Mouse (Mus musculus) heart, embryonic 11.5 days (tissue): ENCODE data around the gene Wdtc1. TPM values are rescaled to one million over a fixed set of nuclear protein-coding genes. Genes with fewer than 3 reads are reported as not detected.

Source experiments
- ATAC-seq: fragments of 200-750 bp; cut with Nextera tagmentation; replicated peaks from 2 replicates; pipeline ENCODE4 v1.8.0; 2017; ENCODE audit warnings: moderate library complexity; ENCODE audit not compliant: insufficient number of reproducible peaks, low FRiP score, low TSS enrichment
- H3K27ac ChIP-seq: fragments of 300-500 bp; sonication (generic); 2 replicates; pipeline ENCODE4 v1.5.1; 2014; ENCODE audit warnings: mild to moderate bottlenecking, low read depth, low read length
- H3K27me3 ChIP-seq: fragments of 300-500 bp; sonication (generic); 2 replicates; pipeline ENCODE4 v1.6.1; 2014; ENCODE audit warnings: mild to moderate bottlenecking, low read length, mixed read lengths; ENCODE audit not compliant: control insufficient read depth, insufficient read depth
- H3K36me3 ChIP-seq: fragments of 300-500 bp; sonication (generic); 2 replicates; pipeline ENCODE4 v1.6.1; 2014; ENCODE audit warnings: mild to moderate bottlenecking, low read length, moderate library complexity, mixed read lengths; ENCODE audit not compliant: control insufficient read depth, insufficient read depth
- H3K4me1 ChIP-seq: fragments of 300-500 bp; sonication (generic); 2 replicates; pipeline ENCODE4 v1.6.1; 2014; ENCODE audit warnings: low read length; ENCODE audit not compliant: control insufficient read depth, insufficient read depth
- H3K4me2 ChIP-seq: fragments of 300-500 bp; sonication (generic); 2 replicates; pipeline ENCODE4 v1.6.1; 2014; ENCODE audit warnings: mild to moderate bottlenecking, moderate library complexity
- H3K4me3 ChIP-seq: fragments of 300-500 bp; sonication (generic); 2 replicates; pipeline ENCODE4 v1.5.1; 2014; ENCODE audit warnings: low read depth, low read length
- H3K9ac ChIP-seq: fragments of 300-500 bp; sonication (generic); 2 replicates; pipeline ENCODE4 v1.6.1; 2014; ENCODE audit warnings: mild to moderate bottlenecking, low read depth, low read length, moderate library complexity
- H3K9me3 ChIP-seq: fragments of 300-500 bp; sonication (generic); replicated peaks from 2 replicates; pipeline ENCODE4 v1.6.1; 2016; ENCODE audit warnings: low read length; ENCODE audit not compliant: control insufficient read depth
- WGBS: fragments of 180-500 bp; shearing (Covaris S2); extraction: QIAGEN DNeasy Blood & Tissue Kit; methylation state at CpG from one replicate; pipeline ENCODE4 v1.1.7; 2014; ENCODE audit not compliant: insufficient replicate concordance; 5-methylcytosine and 5-hydroxymethylcytosine counted together
- polyA plus RNA-seq: library from polyadenylated mRNA; unstranded; fragments of >200 nt; fragmentation: Nextera tagmentation; extraction: Ambion mirVana; gene quantifications from 2 replicates; pipeline ENCODE4 v1.2.1, GENCODE M21; 2014

Wdtc1 gene
- polyA plus RNA-seq, 1 experiment from 2014 or later, result 13.3 TPM

DNA sequence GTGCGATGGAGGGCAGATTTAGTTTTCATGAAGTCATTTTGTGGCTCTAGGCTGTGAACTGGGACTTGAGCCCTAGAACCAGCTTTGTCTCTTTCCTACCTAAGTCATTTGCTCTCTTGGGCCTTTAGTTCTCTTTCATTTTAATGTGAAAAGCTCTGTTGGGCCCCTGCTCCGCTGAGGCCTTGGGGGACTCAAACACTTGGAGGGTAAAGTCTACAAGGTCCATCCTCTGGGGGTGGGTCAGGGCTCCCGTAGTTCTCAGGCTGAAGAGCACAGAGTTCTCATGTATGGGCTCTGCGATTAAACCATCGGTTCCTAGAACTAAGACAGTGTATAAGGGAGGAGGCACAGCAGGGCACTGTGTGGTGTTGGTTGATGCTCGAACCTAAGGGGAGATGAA, 27.3 kb upstream of the Wdtc1 start:
- ATAC-seq, result no peak
- Histone ChIP-seq H3K27me3 (no peaks in the 10 kb centered on the region), H3K36me3 (no peaks in the 10 kb centered on the region), H3K4me2 (no peak overlapping the region), H3K4me1 (peaks cover 45% of the 10 kb centered on the region), H3K9ac (no peak overlapping the region), H3K9me3 (no peaks in the 10 kb centered on the region), H3K27ac (no peak overlapping the region), H3K4me3 (no peak overlapping the region)
- WGBS, result 81% methylated on average over 6 of the region's 6 CpGs

DNA sequence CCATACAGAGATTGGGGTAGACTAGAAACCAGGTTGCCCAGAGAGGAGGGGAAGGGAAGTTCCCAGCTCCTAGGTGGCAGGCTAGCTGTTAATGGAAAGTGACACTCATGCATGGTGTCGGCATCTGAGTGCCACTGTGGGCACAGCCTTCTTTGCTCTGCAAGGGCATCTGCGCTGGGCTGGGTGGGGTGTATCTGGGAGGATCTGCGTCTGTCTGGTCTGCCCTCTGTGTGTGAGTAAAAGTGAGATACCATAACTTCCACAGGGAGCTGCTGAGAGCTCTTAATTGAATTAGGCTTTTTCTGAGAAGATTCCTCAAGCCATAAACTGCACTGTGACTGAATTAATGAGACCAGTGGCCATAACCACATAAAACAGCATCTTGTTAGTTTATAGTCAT, 26.6 kb upstream of the Wdtc1 start:
- Histone ChIP-seq H3K4me3 (no peak overlapping the region), H3K4me1 (peaks cover 48% of the 10 kb centered on the region), H3K36me3 (no peaks in the 10 kb centered on the region), H3K27ac (no peak overlapping the region), H3K9ac (no peak overlapping the region), H3K9me3 (no peaks in the 10 kb centered on the region), H3K27me3 (no peaks in the 10 kb centered on the region), H3K4me2 (no peak overlapping the region)
- ATAC-seq, result no peak
- 61% methylated on average over 3 of the region's 3 CpGs for WGBS

DNA sequence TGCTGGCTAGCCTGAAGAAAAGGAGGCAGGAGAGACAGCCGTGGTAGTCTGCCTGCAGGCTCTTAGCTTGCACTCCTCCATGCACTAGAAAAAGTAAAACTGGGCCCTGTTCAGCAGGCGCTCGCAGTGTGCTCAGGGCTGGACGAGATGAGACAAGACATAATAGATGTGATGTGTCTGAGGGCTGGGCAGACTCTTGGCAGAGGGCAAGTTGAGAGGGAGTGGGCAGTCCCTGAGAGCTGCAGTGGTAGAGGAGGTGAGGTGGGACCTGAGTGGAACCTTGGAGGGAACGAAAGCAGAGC, 25.7 kb upstream of the Wdtc1 start:
- Histone ChIP-seq H3K36me3 (no peaks in the 10 kb centered on the region), H3K9me3 (no peaks in the 10 kb centered on the region), H3K9ac (peak overlapping the region; percentile 4; the same call in 1 of the 2 replicates), H3K4me1 (peaks cover 53% of the 10 kb centered on the region), H3K27ac (peak overlapping the region; percentile 78), H3K4me2 (peak overlapping the region; percentile 16; the same call in 1 of the 2 replicates), H3K4me3 (no peak overlapping the region), H3K27me3 (no peaks in the 10 kb centered on the region)
- 34% methylated on average over 5 of the region's 5 CpGs for WGBS
- no peak for ATAC-seq

DNA sequence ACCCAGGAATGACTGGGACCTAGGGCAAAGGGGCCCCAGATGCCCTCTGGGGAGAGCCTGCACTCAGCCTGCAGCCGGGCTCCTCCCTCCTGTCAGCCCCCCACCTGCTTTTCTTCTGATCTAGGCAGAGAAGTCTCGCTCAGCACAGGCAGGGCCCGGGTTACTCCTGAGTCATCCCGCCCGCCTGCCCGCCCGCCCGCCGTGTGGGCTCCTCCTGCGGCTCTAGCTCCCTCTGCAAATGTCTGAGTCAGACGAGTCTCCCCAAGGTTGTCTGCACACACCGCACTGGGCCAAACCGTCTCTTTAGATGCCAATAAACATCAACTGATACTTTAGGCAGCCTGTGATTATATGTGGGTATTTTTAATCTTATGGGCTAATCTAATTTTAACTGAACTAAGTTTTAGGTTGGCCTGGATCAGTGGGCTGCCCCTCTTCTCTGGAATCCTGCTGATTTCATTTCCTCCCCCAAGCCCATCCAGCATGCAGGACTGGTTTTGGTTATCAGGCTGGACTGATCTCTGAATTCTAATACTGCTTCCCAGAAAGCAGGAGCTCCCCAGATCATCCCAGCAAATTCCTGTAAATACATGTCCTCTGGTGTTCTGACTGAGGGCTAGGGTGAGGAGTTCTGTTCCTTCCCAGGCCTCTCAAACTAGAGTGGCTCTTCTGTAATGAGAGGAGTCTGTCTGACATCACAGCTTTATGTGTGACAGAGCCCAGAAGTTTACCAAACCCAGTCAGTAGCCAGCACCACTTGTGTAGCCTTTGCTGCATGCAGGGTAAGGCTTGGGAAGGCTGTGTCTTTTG, 25.2 kb upstream of the Wdtc1 start:
- H3K4me1 ChIP-seq, result peaks cover 59% of the 10 kb centered on the region
- H3K27ac ChIP-seq, result peak overlapping the region; percentile 78
- no peaks in the 10 kb centered on the region for H3K9me3 ChIP-seq
- H3K36me3 ChIP-seq, result no peaks in the 10 kb centered on the region
- peak overlapping the region; percentile 42 for H3K4me2 ChIP-seq
- H3K4me3 ChIP-seq, result no peak overlapping the region
- H3K27me3 ChIP-seq, result no peaks in the 10 kb centered on the region
- peak; percentile 73 for ATAC-seq
- 3% methylated on average over 13 of the region's 13 CpGs for WGBS
- H3K9ac ChIP-seq, result peak overlapping the region; percentile 4; the same call in 1 of the 2 replicates

DNA sequence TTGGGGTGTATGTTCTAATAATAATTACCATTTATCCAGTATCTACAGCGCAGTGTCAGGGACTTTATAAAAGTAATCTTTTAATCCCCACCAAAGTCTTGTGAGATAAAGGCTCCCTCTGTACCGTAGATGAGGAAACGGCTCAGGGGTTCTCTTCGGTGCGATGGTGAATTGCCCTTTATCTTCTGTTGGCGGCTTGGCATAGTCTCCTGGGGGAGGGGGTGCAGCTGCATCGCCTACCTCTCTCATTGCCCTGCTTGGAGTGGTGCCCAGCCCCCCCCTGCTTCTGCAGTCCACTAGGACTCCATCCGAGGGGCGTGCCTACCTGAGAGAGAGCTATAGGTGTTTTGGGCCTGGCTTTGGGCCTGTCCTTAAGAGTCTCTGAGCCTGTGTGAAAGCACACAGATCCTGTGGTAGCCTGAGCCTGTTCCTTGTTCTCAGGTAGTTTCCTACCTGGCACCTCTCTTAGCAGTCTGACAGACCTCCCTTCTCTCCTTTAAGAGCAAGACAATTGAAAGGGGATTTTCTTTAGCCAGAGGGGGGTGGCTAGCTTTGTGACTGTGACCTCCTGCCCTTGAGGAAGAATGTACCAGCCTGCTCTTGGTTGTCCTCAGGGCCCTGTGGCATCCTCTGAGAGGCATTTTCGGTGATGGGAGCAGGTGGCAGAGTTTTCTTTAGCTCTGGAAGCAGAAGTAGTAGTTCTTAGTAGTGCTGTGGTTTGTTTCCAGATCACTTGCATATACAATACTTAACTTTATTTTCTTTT, 22.7 kb upstream of the Wdtc1 start:
- Histone ChIP-seq H3K27me3 (no peaks in the 10 kb centered on the region), H3K9me3 (no peaks in the 10 kb centered on the region), H3K4me1 (peaks cover 80% of the 10 kb centered on the region), H3K9ac (no peak overlapping the region), H3K36me3 (no peaks in the 10 kb centered on the region), H3K27ac (no peak overlapping the region), H3K4me3 (no peak overlapping the region), H3K4me2 (no peak overlapping the region)
- ATAC-seq, result no peak
- WGBS, result 61% methylated on average over 10 of the region's 10 CpGs

DNA sequence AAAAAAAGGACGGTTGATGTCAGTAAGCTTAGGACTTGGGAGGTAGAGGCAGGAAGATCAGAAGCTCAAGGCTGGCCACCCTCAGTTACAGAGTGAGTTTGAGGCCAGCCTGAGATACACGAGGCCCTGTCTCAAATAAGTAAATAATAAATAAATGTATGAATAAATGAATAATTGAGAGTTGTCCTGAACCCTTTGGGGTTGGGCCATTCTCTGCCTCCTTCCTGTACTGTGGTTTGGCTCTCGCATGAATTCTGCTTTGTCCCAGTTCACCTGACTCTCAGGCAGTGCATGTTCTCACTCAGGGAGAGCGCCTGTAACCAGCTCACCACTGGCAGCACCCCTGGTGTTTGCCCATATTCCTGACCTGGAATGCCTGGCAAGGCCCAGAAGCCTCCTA, 20.7 kb upstream of the Wdtc1 start:
- 78% methylated on average over 4 of the region's 4 CpGs for WGBS
- ATAC-seq, result no peak
- Histone ChIP-seq H3K9me3 (no peaks in the 10 kb centered on the region), H3K4me2 (no peak overlapping the region), H3K4me3 (no peak overlapping the region), H3K4me1 (peaks cover 76% of the 10 kb centered on the region), H3K9ac (no peak overlapping the region), H3K27me3 (no peaks in the 10 kb centered on the region), H3K27ac (no peak overlapping the region), H3K36me3 (no peaks in the 10 kb centered on the region)

DNA sequence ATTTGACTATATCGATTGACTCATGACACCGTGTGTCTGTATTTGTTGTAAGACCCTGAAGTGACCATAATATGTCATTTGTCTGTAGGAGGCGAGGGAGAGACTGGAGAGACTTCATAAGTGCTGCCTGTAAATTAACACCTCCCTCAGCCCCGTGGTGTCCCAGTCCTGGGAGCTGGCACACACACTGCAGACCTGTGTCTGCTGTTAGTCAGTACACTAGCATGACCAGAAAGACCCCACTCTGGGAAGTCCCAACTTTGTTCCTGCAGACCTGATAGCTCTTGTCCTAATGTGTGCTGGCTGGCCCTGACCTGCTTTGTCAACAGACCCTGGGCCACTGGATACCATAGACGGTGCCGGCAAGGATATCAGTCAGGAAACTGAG, 19.0 kb upstream of the Wdtc1 start:
- H3K27me3 ChIP-seq, result no peaks in the 10 kb centered on the region
- peak overlapping the region; percentile 89 for H3K4me2 ChIP-seq
- H3K4me1 ChIP-seq, result peaks cover 59% of the 10 kb centered on the region
- no peaks in the 10 kb centered on the region for H3K9me3 ChIP-seq
- no peaks in the 10 kb centered on the region for H3K36me3 ChIP-seq
- H3K27ac ChIP-seq, result peak overlapping the region; percentile 57
- peak overlapping the region; percentile 60 for H3K9ac ChIP-seq
- peak overlapping the region; percentile 95 for H3K4me3 ChIP-seq
- WGBS, result 43% methylated on average over 6 of the region's 6 CpGs
- no peak for ATAC-seq

DNA sequence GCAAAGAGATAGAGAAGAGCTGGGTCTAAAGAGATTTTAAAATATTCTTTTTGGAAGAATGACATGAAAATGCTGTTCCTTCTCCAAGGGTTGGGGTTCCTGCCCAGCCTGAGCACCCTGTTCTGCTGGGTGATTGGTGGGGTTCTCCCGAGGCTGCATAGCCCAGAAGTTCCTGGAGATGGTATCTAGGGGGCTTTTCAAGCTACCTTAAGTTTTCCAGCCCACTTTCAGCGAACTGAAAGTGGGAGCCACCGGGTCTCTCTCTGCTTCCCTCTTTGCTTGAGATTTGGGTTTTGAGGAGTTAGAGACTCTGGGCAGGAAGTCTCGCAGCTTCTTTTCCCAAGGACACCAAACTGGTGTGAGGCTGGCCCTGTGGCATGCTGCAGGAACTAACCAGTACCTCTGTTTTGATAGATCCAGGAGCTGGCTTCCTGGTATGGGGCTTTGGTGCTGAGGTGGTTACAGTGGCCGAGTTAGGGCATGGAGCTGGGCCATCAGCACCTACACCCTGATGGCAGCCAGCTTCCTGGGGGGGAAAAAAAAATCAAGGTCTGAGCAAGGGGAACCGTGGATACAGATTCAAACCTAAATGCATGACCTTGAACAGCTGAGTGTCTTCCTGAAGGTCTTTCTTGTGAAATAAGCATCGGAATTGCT, 18.5 kb upstream of the Wdtc1 start:
- no peaks in the 10 kb centered on the region for H3K27me3 ChIP-seq
- peaks cover 56% of the 10 kb centered on the region for H3K4me1 ChIP-seq
- H3K27ac ChIP-seq, result peak overlapping the region; percentile 57; the same call in 1 of the 2 replicates
- peak overlapping the region; percentile 95 for H3K4me3 ChIP-seq
- peak overlapping the region; percentile 89 for H3K4me2 ChIP-seq
- WGBS, result 54% methylated on average over 7 of the region's 7 CpGs
- H3K36me3 ChIP-seq, result no peaks in the 10 kb centered on the region
- peak overlapping the region; percentile 60 for H3K9ac ChIP-seq
- no peak for ATAC-seq
- H3K9me3 ChIP-seq, result no peaks in the 10 kb centered on the region
